Mouse (Mus musculus) intestine, embryonic 16.5 days (tissue): ENCODE data around the gene Nhsl2. TPM values are rescaled to one million over a fixed set of nuclear protein-coding genes. Genes with fewer than 3 reads are reported as not detected.
"Not testable (repeated sequence)": the region's sequence is repeated elsewhere in the genome, so short reads cannot be mapped to it uniquely, and the experiment has no call there.

Experiments used
- ATAC-seq: fragments of 200-750 bp; cut with Nextera tagmentation; 2 replicates; pipeline ENCODE4 v1.8.0; 2017; ENCODE audit warnings: moderate TSS enrichment, moderate library complexity
- H3K27ac ChIP-seq: fragments of 300-500 bp; sonication (generic); 2 replicates; pipeline ENCODE4 v1.5.1; 2014; ENCODE audit warnings: mild to moderate bottlenecking, low read length
- H3K27me3 ChIP-seq: fragments of 300-500 bp; sonication (generic); replicated peaks from 2 replicates; pipeline ENCODE4 v1.6.1; 2014; ENCODE audit warnings: low read length, control low read depth, mixed read lengths; ENCODE audit not compliant: control insufficient read depth, insufficient read depth
- H3K36me3 ChIP-seq: fragments of 300-500 bp; sonication (generic); 2 replicates; pipeline ENCODE4 v1.6.1; 2014; ENCODE audit warnings: low read length, control low read depth; ENCODE audit not compliant: control insufficient read depth, insufficient read depth
- H3K4me1 ChIP-seq: fragments of 300-500 bp; sonication (generic); 2 replicates; pipeline ENCODE4 v1.6.1; 2014; ENCODE audit warnings: low read length, control low read depth, mixed read lengths; ENCODE audit not compliant: control insufficient read depth, insufficient read depth
- H3K4me2 ChIP-seq: fragments of 300-500 bp; sonication (generic); 2 replicates; pipeline ENCODE4 v1.6.1; 2014; ENCODE audit warnings: low read depth, low read length, control low read depth
- H3K4me3 ChIP-seq: fragments of 300-500 bp; sonication (generic); 2 replicates; pipeline ENCODE4 v1.5.1; 2014; ENCODE audit warnings: mild to moderate bottlenecking, low read length
- H3K9ac ChIP-seq: fragments of 300-500 bp; sonication (generic); 2 replicates; pipeline ENCODE4 v1.6.1; 2014; ENCODE audit warnings: low read depth, low read length
- H3K9me3 ChIP-seq: fragments of 300-500 bp; sonication (generic); 2 replicates; pipeline ENCODE4 v1.6.1; 2016; ENCODE audit warnings: low read length, control low read depth; ENCODE audit not compliant: control insufficient read depth
- WGBS: fragments of 180-500 bp; shearing (Covaris S2); extraction: QIAGEN DNeasy Blood & Tissue Kit; methylation state at CpG from one replicate; pipeline ENCODE4 v1.1.7; 2014; 5-methylcytosine and 5-hydroxymethylcytosine counted together
- polyA plus RNA-seq: library from polyadenylated mRNA; unstranded; fragments of >200 nt; fragmentation: Nextera tagmentation; extraction: Ambion mirVana; gene quantifications from 2 replicates; pipeline ENCODE4 v1.2.1, GENCODE M21; 2015

Gene Nhsl2
- 5.4 and 6.9 TPM in 2 replicates for polyA plus RNA-seq

DNA sequence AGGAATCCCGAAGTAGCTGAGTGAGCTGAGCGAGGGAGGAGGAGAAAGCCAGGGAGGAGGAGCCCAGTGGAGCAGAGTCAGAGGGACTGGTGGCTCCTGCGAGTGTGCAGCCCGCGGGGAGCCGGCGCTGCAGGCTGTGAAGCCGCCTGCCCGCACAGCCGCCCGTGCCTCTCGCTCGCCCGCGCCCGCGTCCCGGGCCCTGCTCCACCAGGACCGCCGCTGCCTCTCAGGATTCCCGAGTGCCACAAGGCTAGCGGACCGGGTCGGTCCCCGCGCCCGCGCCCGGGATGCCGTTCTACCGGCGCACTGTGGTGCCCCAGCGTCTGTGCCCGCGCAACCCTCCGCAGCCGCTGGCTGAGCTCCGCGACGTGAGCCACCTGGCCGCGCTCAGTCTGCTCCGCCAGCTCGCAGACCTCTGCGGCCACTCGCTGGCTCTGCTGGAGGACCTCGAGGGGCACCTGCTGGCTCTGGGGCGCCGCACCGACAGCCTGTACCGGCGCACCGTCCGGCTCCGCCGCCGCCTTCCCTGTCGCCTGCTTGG, at the start of gene Nhsl2:
Nhsl2 (plus strand) TSS at position 105 of the 541 bp plus-strand sequence.
- Histone ChIP-seq H3K27ac (no peak within 1 kb of the TSS), H3K9me3 (no peaks in the 10 kb centered on the region), H3K4me1 (no peaks in the 10 kb centered on the region), H3K4me2 (peak within 1 kb of the TSS; percentile 81), H3K4me3 (peak within 1 kb of the TSS; percentile 57), H3K27me3 (peaks cover 38% of the 10 kb centered on the region), H3K36me3 (no peaks in the 10 kb centered on the region), H3K9ac (peak within 1 kb of the TSS; percentile 67)
- 18% methylated on average over 58 of the region's 58 CpGs for WGBS
- ATAC-seq, result peak; percentile 83

DNA sequence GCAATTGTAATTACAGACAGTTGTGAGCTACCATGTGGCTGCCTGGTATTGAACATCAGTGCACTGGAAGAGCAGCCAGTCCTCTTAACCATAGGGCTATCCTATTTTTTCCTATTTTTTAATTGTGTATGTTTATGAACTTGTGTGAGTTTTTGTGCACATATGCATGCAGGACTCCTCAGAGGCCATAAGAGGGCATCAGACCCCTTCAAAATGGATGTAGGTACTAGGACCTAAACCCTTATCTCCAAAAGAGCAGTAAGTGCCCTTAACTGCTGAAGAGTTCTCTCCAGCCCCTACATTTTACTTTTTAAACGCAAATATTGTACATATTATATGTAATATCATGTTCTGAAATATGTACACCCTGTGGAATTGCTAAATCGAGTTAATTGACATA, 43.7 kb upstream of the Nhsl2 start:
- WGBS, result 28% methylated on average over 2 of the region's 2 CpGs
- H3K27ac ChIP-seq, result no peak overlapping the region
- ATAC-seq, result no peak
- no peaks in the 10 kb centered on the region for H3K36me3 ChIP-seq
- H3K9ac ChIP-seq, result no peak overlapping the region
- H3K4me2 ChIP-seq, result no peak overlapping the region
- no peaks in the 10 kb centered on the region for H3K4me1 ChIP-seq
- H3K9me3 ChIP-seq, result no peaks in the 10 kb centered on the region
- H3K27me3 ChIP-seq, result 0 out of 2 replicates have a peak, but pooled peaks cover 3% of the 10 kb centered on the region
- no peak overlapping the region for H3K4me3 ChIP-seq

DNA sequence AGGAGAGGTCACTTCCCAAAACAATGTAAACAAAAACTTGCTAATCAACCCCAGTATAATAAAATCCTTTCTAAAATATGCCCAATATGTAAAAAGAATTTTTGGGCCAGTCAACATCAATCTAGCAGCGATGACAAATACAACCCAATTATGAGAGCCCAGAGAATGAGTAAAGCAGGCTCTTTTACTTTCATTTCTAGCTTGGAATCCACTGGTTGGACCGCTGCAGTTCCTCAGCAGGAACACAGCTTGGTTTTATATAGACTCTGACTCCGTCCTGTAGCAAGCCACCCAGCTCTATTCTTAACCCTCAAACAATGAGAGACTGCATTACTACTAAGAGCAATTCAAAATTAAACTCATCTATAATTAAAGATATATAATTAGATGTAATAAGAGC, 37.4 kb upstream of the Nhsl2 start:
- no peak overlapping the region for H3K9ac ChIP-seq
- H3K9me3 ChIP-seq, result no peaks in the 10 kb centered on the region
- no peak overlapping the region for H3K4me2 ChIP-seq
- 62% methylated on average over 3 of the region's 3 CpGs for WGBS
- no peak overlapping the region for H3K27ac ChIP-seq
- ATAC-seq, result no peak
- no peak overlapping the region for H3K4me3 ChIP-seq
- H3K36me3 ChIP-seq, result no peaks in the 10 kb centered on the region
- no peaks in the 10 kb centered on the region for H3K4me1 ChIP-seq
- H3K27me3 ChIP-seq, result no peaks in the 10 kb centered on the region; the same call in 1 of the 2 replicates

DNA sequence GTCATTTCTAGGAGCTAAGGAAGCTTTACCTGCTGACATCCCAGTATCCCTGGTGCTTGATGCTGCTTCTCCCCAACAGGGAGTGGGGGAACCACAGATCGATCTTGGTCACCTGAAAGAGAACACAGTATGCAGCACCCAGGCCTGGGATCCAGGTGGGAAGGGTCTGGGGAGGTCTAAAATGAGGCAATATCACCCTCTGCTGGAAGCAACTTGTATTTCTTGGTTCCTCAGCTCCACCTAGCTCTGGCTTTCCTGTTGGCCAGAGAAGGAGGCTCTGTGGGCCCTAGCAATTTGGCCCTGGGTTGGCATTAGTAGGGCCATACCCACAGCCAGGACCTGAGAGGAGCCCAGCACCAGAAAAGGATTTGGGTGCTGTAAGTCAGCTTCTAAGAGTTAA, 30.0 kb upstream of the Nhsl2 start:
- H3K36me3 ChIP-seq, result no peaks in the 10 kb centered on the region
- H3K27me3 ChIP-seq, result 0 out of 2 replicates have a peak, but pooled peaks cover 5% of the 10 kb centered on the region
- H3K9me3 ChIP-seq, result no peaks in the 10 kb centered on the region
- H3K4me1 ChIP-seq, result no peaks in the 10 kb centered on the region
- WGBS, result 42% methylated on average over 1 of the region's 1 CpGs
- no peak overlapping the region for H3K27ac ChIP-seq
- H3K9ac ChIP-seq, result no peak overlapping the region
- no peak overlapping the region for H3K4me3 ChIP-seq
- no peak overlapping the region for H3K4me2 ChIP-seq
- ATAC-seq, result no peak

DNA sequence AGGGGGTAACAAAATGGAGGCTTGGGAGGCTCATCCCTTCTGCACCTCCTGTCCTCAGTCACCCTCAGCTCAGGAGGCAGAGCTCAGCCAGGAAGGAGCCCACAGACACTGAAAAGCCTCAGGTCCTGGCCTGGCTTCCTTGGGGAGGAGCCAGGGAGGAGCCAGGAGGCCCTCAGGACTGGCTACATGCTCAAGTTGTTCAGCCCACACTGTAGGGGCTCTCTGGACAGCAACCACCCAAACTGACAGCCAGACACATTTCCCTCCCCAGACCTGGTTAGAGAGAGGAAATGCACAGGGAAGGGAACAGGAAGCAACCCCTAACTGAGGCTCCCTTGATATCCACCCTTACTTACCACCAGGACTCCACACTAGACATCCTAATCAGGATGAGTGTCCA, 29.2 kb upstream of the Nhsl2 start:
- H3K4me3 ChIP-seq, H3K9me3 ChIP-seq, H3K4me1 ChIP-seq, H3K27me3 ChIP-seq, ATAC-seq, H3K4me2 ChIP-seq, H3K27ac ChIP-seq, H3K36me3 ChIP-seq, H3K9ac ChIP-seq: not testable (repeated sequence)

DNA sequence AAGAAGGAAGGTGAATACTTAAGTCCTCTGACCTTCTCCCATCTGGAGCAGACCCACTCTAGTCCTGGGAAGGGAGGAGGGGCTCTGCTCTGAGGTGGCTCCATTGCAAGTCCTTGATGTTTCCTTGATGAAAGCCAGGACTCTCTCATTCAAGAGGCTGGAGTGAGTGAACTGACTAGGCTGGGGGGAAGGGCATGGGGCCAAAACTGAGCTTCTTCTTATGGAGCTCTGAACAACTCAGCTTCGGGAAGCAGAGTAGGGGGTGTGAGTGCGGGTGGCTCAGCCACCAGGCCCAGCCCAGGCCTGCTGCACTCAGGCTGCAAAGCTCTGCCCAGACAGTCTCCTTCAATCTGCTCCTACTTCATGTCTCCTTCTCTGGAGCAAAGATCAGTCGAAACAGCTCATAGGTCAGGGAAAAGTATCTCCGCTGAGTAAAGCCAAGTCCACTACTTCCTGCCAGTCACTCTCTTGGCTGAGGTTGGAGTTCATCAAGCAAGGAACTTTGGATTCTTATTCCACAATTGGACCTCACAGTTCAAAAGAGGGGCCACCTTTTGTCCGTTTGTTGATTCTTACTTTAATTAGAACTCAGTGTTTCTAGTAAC, 1.9 kb upstream of the Nhsl2 start:
- no peak overlapping the region for H3K9ac ChIP-seq
- ATAC-seq, result peak; percentile 64
- H3K36me3 ChIP-seq, result no peaks in the 10 kb centered on the region
- H3K27ac ChIP-seq, result peak overlapping the region; percentile 9; the same call in 1 of the 2 replicates
- H3K27me3 ChIP-seq, result peaks cover 38% of the 10 kb centered on the region
- H3K4me2 ChIP-seq, result no peak overlapping the region
- 64% methylated on average over 5 of the region's 5 CpGs for WGBS
- no peak overlapping the region for H3K4me3 ChIP-seq
- H3K4me1 ChIP-seq, result no peaks in the 10 kb centered on the region
- H3K9me3 ChIP-seq, result no peaks in the 10 kb centered on the region

DNA sequence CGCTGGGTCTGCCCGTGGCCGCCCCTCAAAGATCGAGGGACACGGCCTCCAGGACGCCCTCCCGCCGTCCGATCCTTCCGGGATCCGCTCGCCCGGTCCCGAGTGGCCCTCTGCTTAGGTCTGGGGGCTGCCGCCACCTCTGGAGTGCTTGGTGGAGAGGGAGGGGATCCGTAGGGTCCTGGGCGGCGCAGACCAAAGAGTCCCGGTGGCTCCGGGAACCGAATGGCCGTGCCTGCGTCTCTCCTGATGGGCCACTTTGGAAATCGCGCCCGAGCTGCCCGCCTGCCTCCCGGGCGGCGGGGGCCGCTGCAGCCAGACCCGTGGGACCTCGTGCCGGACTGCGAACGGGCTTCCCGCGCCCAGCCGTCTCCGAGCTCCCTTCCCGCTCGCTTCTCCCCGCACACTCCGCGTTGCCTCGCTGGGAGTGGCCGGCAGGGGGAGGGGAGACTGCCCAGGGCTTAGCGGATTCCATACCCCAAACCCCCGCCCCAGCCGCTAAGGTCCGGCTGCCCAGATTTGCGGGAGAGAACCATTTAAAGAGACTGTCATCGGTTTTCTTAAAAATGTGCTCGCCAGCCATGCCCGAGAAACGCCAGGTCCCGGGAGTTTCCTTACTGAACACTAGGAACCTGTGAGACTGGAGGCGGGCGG, 841 bp downstream of the Nhsl2 start:
- no peaks in the 10 kb centered on the region for H3K9me3 ChIP-seq
- 17% methylated on average over 50 of the region's 59 CpGs for WGBS
- ATAC-seq, result peak; percentile 36; the same call in 1 of the 2 replicates
- no peaks in the 10 kb centered on the region for H3K36me3 ChIP-seq
- peaks cover 37% of the 10 kb centered on the region for H3K27me3 ChIP-seq
- H3K4me3 ChIP-seq, result peak overlapping the region; percentile 57
- H3K27ac ChIP-seq, result no peak overlapping the region
- peak overlapping the region; percentile 81 for H3K4me2 ChIP-seq
- peak overlapping the region; percentile 67 for H3K9ac ChIP-seq
- no peaks in the 10 kb centered on the region for H3K4me1 ChIP-seq

DNA sequence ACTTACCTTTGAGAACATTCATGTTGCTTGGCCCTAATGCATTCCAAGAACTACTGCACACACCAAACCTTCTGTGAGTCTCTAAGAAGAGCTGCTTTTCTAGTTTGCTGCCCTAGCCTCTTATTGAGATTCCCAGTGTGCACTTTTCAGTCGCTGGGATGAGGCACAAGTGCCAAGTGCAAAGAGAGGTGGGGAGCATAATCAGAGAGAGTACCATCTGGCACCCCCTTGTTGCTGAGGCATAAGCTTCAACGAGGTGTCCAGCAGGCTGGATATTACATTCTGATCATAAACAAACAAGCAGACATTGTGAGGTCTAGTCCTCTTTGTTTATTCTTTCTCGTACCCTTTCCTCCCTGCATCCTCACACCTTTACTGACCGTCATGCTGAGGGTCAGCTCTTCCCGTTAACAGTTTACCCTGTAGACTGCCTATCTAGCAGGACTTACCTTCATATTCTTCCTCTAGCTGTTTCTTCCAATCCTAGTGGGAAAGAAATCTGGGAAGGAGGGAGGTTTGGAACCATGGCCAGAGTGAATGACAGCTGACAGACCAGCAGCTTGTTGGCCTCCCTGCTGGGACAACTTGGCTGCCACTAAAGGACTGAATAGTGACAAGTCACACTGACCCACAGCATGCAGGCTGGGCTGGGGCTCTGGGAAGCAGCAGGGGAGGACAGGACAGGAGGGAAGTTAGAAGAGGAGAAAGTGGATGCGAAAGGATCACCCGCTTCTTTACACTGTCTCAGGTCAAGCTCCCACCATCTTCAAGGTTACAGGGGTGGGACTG, 2.6 kb downstream of the Nhsl2 start:
- Histone ChIP-seq H3K36me3 (no peaks in the 10 kb centered on the region), H3K27me3 (peaks cover 34% of the 10 kb centered on the region), H3K4me1 (no peaks in the 10 kb centered on the region), H3K4me3 (no peak overlapping the region), H3K4me2 (no peak overlapping the region), H3K9me3 (no peaks in the 10 kb centered on the region), H3K27ac (no peak overlapping the region), H3K9ac (no peak overlapping the region)
- no peak for ATAC-seq
- 59% methylated on average over 7 of the region's 7 CpGs for WGBS

DNA sequence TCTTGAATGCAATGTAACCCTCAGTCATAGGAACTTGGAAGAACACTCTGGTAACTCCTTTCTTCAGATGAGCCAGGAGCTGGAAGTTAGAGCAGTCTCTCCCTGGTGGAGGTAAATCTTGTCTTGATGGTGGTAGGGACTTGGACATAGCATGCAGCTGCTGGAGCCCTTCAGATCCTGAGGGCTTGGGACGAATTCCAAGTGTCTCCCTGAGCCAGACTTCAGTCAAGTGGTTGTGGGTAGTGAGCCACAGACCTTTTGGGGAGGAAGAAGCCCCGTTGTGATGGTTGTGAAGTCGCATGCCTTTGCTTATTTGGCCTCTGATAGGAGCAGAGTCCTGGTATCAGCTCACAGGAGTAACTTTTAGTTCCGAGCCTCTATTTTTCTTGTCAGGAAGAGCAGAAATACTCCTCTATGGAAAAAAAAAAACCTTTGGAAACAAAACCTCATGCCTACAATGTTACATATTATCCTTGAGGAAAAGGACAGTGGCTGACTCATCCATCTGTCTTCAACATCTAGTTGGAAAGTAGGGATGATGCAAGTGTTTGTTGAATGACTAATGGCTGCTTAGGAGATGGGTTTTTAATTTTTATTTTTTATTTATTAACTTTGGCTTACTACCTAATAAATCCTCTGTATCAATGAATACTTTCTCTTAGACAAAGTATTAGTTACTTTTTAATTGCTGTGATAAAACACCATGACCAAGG, 14.6 kb downstream of the Nhsl2 start:
- Histone ChIP-seq H3K27ac (no peak overlapping the region), H3K9me3 (no peaks in the 10 kb centered on the region), H3K27me3 (peaks cover 4% of the 10 kb centered on the region; the same call in 1 of the 2 replicates), H3K4me3 (no peak overlapping the region), H3K4me1 (no peaks in the 10 kb centered on the region), H3K36me3 (no peaks in the 10 kb centered on the region), H3K9ac (no peak overlapping the region), H3K4me2 (no peak overlapping the region)
- ATAC-seq, result no peak
- 50% methylated on average over 4 of the region's 4 CpGs for WGBS
